Mouse (Mus musculus) midbrain, embryonic 12.5 days (tissue): ENCODE measurements around the gene Cep135. TPM values are rescaled to one million over a fixed set of nuclear protein-coding genes. Genes with fewer than 3 reads are reported as not detected.

Experiments
- ATAC-seq: fragments of 200-750 bp; cut with Nextera tagmentation; 2 replicates; pipeline ENCODE4 v1.8.0; 2017; ENCODE audit warnings: low read depth, moderate TSS enrichment, moderate library complexity; ENCODE audit not compliant: low FRiP score
- H3K27ac ChIP-seq: fragments of 300-500 bp; sonication (generic); replicated peaks from 2 replicates; pipeline ENCODE4 v1.5.1; 2016; ENCODE audit warnings: mild to moderate bottlenecking
- H3K27me3 ChIP-seq: fragments of 300-500 bp; sonication (generic); 2 replicates; pipeline ENCODE4 v1.6.1; 2016; ENCODE audit warnings: mild to moderate bottlenecking
- H3K36me3 ChIP-seq: fragments of 300-500 bp; sonication (generic); 2 replicates; pipeline ENCODE4 v1.6.1; 2016
- H3K4me1 ChIP-seq: fragments of 300-500 bp; sonication (generic); 2 replicates; pipeline ENCODE4 v1.6.1; 2016
- H3K4me2 ChIP-seq: fragments of 300-500 bp; sonication (generic); replicated peaks from 2 replicates; pipeline ENCODE4 v1.6.1; 2016; ENCODE audit warnings: mild to moderate bottlenecking, moderate library complexity
- H3K4me3 ChIP-seq: fragments of 300-500 bp; sonication (generic); 2 replicates; pipeline ENCODE4 v1.5.1; 2016; ENCODE audit warnings: mild to moderate bottlenecking
- H3K9ac ChIP-seq: fragments of 300-500 bp; sonication (generic); replicated peaks from 2 replicates; pipeline ENCODE4 v1.6.1; 2016; ENCODE audit warnings: mild to moderate bottlenecking, moderate library complexity
- H3K9me3 ChIP-seq: fragments of 300-500 bp; sonication (generic); 2 replicates; pipeline ENCODE4 v1.6.1; 2016; ENCODE audit warnings: mild to moderate bottlenecking
- WGBS: fragments of 180-500 bp; shearing (Covaris S2); methylation state at CpG from one replicate; pipeline ENCODE4 v1.1.7; 2016; 5-methylcytosine and 5-hydroxymethylcytosine counted together
- polyA plus RNA-seq: library from polyadenylated mRNA; unstranded; fragments of >200 nt; fragmentation: Nextera tagmentation; extraction: Ambion mirVana; gene quantifications from 2 replicates; pipeline ENCODE4 v1.2.1, GENCODE M21; 2016

The Cep135 gene
- polyA plus RNA-seq = 8.0 and 8.7 TPM in 2 replicates

GRCm38 (mm10) chr5:76588551-76589283, at the start of gene Cep135:
Cep135 (plus strand) TSS chr5:76588698.
- Histone ChIP-seq H3K4me3 (peak within 1 kb of the TSS; percentile 85), H3K4me2 (peak within 1 kb of the TSS; percentile 67), H3K36me3 (peaks cover 19% of the 10 kb centered on the region), H3K9ac (peak within 1 kb of the TSS; percentile 77), H3K9me3 (no peaks in the 10 kb centered on the region), H3K27ac (peak within 1 kb of the TSS; percentile 78), H3K27me3 (no peaks in the 10 kb centered on the region), H3K4me1 (peaks cover 14% of the 10 kb centered on the region; the same call in 1 of the 2 replicates)
- 0% methylated on average over 74 of the region's 92 CpGs for WGBS
- ATAC-seq = peak; percentile 99

GRCm38 (mm10) chr5:76540181-76540580, 48.3 kb upstream of the Cep135 start:
- 64% methylated on average over 8 of the region's 8 CpGs for WGBS
- Histone ChIP-seq H3K36me3 (peaks cover 70% of the 10 kb centered on the region), H3K27me3 (no peaks in the 10 kb centered on the region), H3K4me2 (no peak overlapping the region), H3K9ac (no peak overlapping the region), H3K4me3 (no peak overlapping the region), H3K9me3 (no peaks in the 10 kb centered on the region), H3K27ac (no peak overlapping the region), H3K4me1 (no peaks in the 10 kb centered on the region)
- ATAC-seq = no peak

DNA sequence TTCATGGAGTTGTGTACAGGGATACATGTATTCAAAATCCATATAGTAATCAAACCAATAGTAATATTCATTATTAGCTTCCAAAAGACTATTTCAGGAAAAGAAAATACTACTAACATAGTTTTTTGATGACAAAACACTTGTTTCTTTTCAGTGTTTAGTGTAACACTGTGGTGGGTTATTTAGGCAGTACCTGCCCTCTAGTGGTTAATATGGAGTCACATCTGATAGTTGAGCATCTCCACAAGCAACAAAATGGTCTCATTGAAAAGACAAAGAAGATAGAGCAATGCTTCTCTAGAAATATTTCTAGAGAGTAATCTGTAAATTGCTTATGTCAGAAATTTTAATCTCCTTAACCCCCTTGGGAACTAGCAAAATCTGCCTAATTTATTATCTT, 47.7 kb upstream of the Cep135 start:
- ATAC-seq = no peak
- Histone ChIP-seq H3K9ac (no peak overlapping the region), H3K4me3 (no peak overlapping the region), H3K27ac (no peak overlapping the region), H3K36me3 (peaks cover 69% of the 10 kb centered on the region), H3K4me2 (no peak overlapping the region), H3K4me1 (no peaks in the 10 kb centered on the region), H3K9me3 (no peaks in the 10 kb centered on the region), H3K27me3 (no peaks in the 10 kb centered on the region)

DNA sequence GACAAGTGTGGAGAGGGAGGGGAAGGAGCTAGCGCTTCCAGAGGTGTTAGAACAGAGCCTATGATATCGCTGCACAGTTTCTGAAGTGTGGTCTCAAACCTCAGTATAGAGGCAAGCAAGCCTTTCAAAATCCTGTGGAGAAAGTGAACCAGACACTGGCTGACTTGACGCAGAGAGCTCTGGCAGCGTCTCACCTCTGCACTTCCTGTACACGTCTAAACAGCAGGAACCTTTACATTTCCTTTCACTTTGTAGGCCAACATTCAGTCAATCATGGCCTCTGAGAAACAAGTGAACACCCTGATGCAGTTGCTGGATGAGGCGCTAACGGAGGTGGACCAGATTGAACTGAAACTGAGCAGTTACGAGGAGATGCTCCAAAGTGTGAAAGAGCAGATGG, 45.3 kb upstream of the Cep135 start:
- WGBS = 92% methylated on average over 8 of the region's 8 CpGs
- H3K36me3 ChIP-seq = peaks cover 61% of the 10 kb centered on the region
- no peak for ATAC-seq
- no peaks in the 10 kb centered on the region for H3K9me3 ChIP-seq
- no peaks in the 10 kb centered on the region for H3K4me1 ChIP-seq
- H3K9ac ChIP-seq = no peak overlapping the region
- no peak overlapping the region for H3K4me2 ChIP-seq
- no peak overlapping the region for H3K4me3 ChIP-seq
- H3K27me3 ChIP-seq = no peaks in the 10 kb centered on the region
- H3K27ac ChIP-seq = no peak overlapping the region

DNA sequence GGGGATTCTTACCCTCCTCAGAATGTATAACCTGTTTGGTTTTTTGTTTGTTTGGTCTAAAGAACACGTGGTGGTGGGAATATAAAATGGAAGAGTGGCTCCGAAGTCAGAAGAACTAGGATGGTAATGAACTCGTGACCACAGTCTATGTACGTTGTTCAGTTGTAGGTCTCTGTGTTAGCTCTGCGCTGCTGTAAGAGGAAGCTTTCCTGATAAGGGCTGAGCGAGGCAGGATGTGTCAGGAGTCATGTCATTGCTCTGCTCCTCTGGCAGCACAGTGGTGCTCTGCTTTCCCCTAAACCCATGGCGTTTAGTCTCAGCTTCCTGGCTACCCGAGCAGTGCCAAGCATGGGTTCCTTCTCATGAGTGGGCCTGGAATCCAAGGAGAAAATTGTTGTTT, 38.1 kb upstream of the Cep135 start:
- Histone ChIP-seq H3K27me3 (no peaks in the 10 kb centered on the region), H3K36me3 (peaks cover 42% of the 10 kb centered on the region), H3K4me1 (no peaks in the 10 kb centered on the region), H3K27ac (no peak overlapping the region), H3K4me2 (no peak overlapping the region), H3K9me3 (no peaks in the 10 kb centered on the region), H3K9ac (no peak overlapping the region), H3K4me3 (no peak overlapping the region)
- WGBS = 92% methylated on average over 8 of the region's 8 CpGs
- ATAC-seq = no peak

GRCm38 (mm10) chr5:76565321-76565720, 23.2 kb upstream of the Cep135 start:
- WGBS = 28% methylated on average over 3 of the region's 3 CpGs
- no peak for ATAC-seq
- H3K36me3 ChIP-seq = peaks cover 77% of the 10 kb centered on the region

GRCm38 (mm10) chr5:76574251-76574650, 14.2 kb upstream of the Cep135 start:
- Histone ChIP-seq H3K36me3 (peaks cover 27% of the 10 kb centered on the region), H3K27ac (no peak overlapping the region), H3K4me2 (no peak overlapping the region), H3K9ac (no peak overlapping the region), H3K4me3 (no peak overlapping the region), H3K4me1 (no peaks in the 10 kb centered on the region), H3K9me3 (no peaks in the 10 kb centered on the region), H3K27me3 (no peaks in the 10 kb centered on the region)
- no peak for ATAC-seq
- WGBS = 72% methylated on average over 7 of the region's 7 CpGs

More at GRCm38 (mm10) chr5:76565321-76565720, 23.2 kb upstream of the Cep135 start:
- Histone ChIP-seq H3K9me3 (no peaks in the 10 kb centered on the region; the same call in 1 of the 2 replicates), H3K27ac (no peak overlapping the region), H3K4me1 (no peaks in the 10 kb centered on the region), H3K4me2 (no peak overlapping the region), H3K9ac (no peak overlapping the region), H3K4me3 (no peak overlapping the region), H3K27me3 (no peaks in the 10 kb centered on the region)

GRCm38 (mm10) chr5:76577026-76577425, 11.5 kb upstream of the Cep135 start:
- H3K27me3 ChIP-seq = no peaks in the 10 kb centered on the region
- H3K36me3 ChIP-seq = 0 out of 2 replicates have a peak, but pooled peaks cover 3% of the 10 kb centered on the region
- no peak overlapping the region for H3K4me3 ChIP-seq
- no peak overlapping the region for H3K27ac ChIP-seq
- no peaks in the 10 kb centered on the region for H3K9me3 ChIP-seq
- H3K4me1 ChIP-seq = no peaks in the 10 kb centered on the region
- 61% methylated on average over 3 of the region's 3 CpGs for WGBS
- ATAC-seq = no peak
- H3K4me2 ChIP-seq = no peak overlapping the region
- no peak overlapping the region for H3K9ac ChIP-seq

GRCm38 (mm10) chr5:76585378-76585777, 3.1 kb upstream of the Cep135 start:
- whole genome bisulfite sequencing = 84% methylated on average over 2 of the region's 2 CpGs
- H3K9ac ChIP-seq = no peak overlapping the region
- no peaks in the 10 kb centered on the region for H3K9me3 ChIP-seq
- no peak overlapping the region for H3K27ac ChIP-seq
- no peaks in the 10 kb centered on the region for H3K27me3 ChIP-seq
- ATAC-seq = no peak
- no peaks in the 10 kb centered on the region for H3K36me3 ChIP-seq
- H3K4me3 ChIP-seq = no peak overlapping the region
- H3K4me1 ChIP-seq = peaks cover 12% of the 10 kb centered on the region; the same call in 1 of the 2 replicates
- H3K4me2 ChIP-seq = no peak overlapping the region

DNA sequence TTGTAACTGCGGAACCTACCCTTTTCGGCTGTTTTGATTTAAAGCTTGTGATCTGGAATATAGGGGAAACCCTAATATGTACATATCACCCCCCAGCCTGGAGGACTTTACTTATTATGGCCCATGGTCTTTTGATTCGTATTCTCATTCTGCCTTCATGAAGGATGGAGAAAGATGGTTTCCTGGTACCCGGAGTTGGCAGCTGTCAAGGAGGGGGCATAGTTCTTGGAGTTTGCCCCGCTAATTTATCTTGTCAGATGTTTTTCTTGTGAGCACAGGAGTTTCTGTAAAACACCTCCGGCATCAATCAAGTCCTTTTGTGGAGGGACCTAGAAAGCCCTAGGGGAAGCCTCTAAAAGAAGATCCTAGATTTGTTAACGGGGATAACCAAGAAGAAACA, 813 bp downstream of the Cep135 start:
- Histone ChIP-seq H3K9me3 (no peaks in the 10 kb centered on the region), H3K27me3 (no peaks in the 10 kb centered on the region), H3K4me2 (peak overlapping the region; percentile 67), H3K27ac (peak overlapping the region; percentile 78; the same call in 1 of the 2 replicates), H3K4me3 (peak overlapping the region; percentile 85), H3K9ac (peak overlapping the region; percentile 77), H3K4me1 (peaks cover 14% of the 10 kb centered on the region; the same call in 1 of the 2 replicates), H3K36me3 (peaks cover 24% of the 10 kb centered on the region)
- WGBS = 7% methylated on average over 7 of the region's 7 CpGs
- no peak; the same call in 1 of the 2 replicates for ATAC-seq

DNA sequence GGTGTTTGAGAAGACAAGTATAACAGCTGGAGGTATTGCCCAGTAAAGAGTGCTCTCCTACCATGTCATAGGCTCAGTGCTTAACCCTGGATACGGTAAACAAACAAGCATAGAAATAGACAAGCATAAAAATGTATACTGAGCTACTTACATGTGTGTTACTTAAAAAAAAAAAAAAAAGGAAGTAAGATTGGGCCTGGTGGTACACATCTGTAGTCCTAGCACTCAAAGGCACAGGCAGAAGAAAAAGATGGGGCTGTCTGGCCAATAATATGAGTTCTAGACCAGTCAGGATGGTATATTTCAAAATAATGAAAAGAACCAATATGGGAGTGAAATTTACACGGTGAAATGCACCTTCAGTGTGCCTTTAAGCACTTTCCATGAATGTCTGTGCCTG, 1.5 kb downstream of the Cep135 start:
- Histone ChIP-seq H3K4me3 (0 out of 2 replicates have a peak overlapping the region, but pooled peaks have one; percentile 85), H3K4me1 (peaks cover 14% of the 10 kb centered on the region; the same call in 1 of the 2 replicates), H3K4me2 (peak overlapping the region; percentile 67), H3K27me3 (no peaks in the 10 kb centered on the region), H3K27ac (no peak overlapping the region), H3K9me3 (no peaks in the 10 kb centered on the region), H3K36me3 (peaks cover 31% of the 10 kb centered on the region), H3K9ac (no peak overlapping the region)
- 82% methylated on average over 2 of the region's 2 CpGs for WGBS
- no peak for ATAC-seq

GRCm38 (mm10) chr5:76591885-76592284, 3.4 kb downstream of the Cep135 start:
- Histone ChIP-seq H3K36me3 (peaks cover 50% of the 10 kb centered on the region), H3K4me3 (no peak overlapping the region), H3K9me3 (no peaks in the 10 kb centered on the region), H3K27ac (no peak overlapping the region), H3K9ac (no peak overlapping the region), H3K4me2 (no peak overlapping the region), H3K27me3 (no peaks in the 10 kb centered on the region), H3K4me1 (peaks cover 14% of the 10 kb centered on the region; the same call in 1 of the 2 replicates)
- WGBS = 51% methylated on average over 9 of the region's 9 CpGs
- ATAC-seq = no peak
